Comparison of ENCODE assay signal across 16 mouse cellular contexts in the genomic region with DNA sequence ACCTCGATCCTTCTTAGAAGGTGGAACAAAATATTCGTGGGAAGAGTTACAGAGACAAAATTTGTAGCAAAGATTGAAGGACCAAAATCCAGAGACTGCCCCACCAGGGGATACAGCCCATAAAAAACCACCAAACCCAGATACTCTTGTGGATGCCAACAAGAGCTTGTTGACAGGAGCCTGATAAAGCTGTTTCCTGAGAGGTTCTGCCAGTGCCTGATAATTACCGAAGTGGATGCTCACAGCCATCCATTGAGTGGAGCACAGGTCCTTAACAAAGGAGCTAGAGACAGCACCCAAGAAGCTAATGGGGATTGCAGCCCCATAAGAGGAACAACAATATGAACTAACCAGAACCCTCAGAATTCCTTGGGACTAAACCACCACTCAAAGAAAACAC.
"Had no signal": no experiment of that assay in that cellular context is flagged by ENCODE, and none has a peak within 500 bp of the region (broad histone marks: within the 10 kb centered on the region; RNA-seq: fewer than 3 reads in every experiment).

No protein-coding gene starts in this region.

- H3K4me1 ChIP-seq: neural tube, embryonic 12.5 days; neural tube, embryonic 13.5 days; neural tube, embryonic 15.5 days; stomach, embryonic 15.5 days had no signal

- H3K36me3 ChIP-seq: neural tube, embryonic 12.5 days; neural tube, embryonic 13.5 days; neural tube, embryonic 15.5 days; stomach, embryonic 15.5 days had no signal

- H3K27me3 ChIP-seq: neural tube, embryonic 12.5 days; neural tube, embryonic 13.5 days; neural tube, embryonic 15.5 days; stomach, embryonic 15.5 days had no signal

- H3K9me3 ChIP-seq: neural tube, embryonic 12.5 days; neural tube, embryonic 13.5 days; neural tube, embryonic 15.5 days; stomach, embryonic 15.5 days had no signal

- DNase-seq: right cerebral cortex, adult 18-20 months; right cerebral cortex, postnatal 14 days; right cerebral cortex, postnatal 25 days; right cerebral cortex, postnatal 4 days; spleen, adult 18-20 months; thymus, adult 18-20 months; thymus, adult 2 months; thymus, postnatal 14 days; thymus, postnatal 25 days; thymus, postnatal 36 days; thymus, postnatal 4 days had no signal

- H3K4me3 ChIP-seq: neural tube, embryonic 12.5 days; neural tube, embryonic 13.5 days; neural tube, embryonic 15.5 days; stomach, embryonic 15.5 days had no signal

- H3K9ac ChIP-seq: neural tube, embryonic 12.5 days; neural tube, embryonic 13.5 days; neural tube, embryonic 15.5 days; stomach, embryonic 15.5 days had no signal

- H3K27ac ChIP-seq: neural tube, embryonic 12.5 days; neural tube, embryonic 13.5 days; neural tube, embryonic 15.5 days; stomach, embryonic 15.5 days; stomach, postnatal 0 days had no signal
